Mouse (Mus musculus): ENCODE measurements at regions not wholly inside any gene's neighbourhood (a gene's known extent, or its start where the extent isn't known, plus 50 kb on each side); places are given as distances from the start of the nearest gene placed in this dataset.

DNA sequence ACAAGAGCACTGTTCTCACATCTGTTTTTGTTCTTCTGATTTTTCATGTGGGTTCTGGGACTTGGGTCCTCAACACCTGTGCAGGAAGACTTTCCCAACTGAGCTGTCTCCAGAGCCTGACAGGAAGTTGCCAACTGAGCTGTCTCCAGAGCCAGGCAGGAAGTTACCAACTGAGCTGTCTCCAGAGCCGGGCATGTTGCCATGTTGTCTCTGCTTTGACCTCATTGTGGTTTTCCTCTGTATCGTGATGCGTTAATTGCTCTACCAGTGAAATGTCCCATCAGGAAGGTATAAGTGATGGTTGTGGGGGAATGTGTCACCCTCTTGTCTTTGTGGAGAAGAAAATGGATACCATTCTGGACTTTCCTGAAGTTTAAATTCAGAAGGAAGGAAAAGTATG is 54.4 kb upstream of the Olfm4 start:
- DNase-seq (ENCODE audit: low spot score), result no peak

DNA sequence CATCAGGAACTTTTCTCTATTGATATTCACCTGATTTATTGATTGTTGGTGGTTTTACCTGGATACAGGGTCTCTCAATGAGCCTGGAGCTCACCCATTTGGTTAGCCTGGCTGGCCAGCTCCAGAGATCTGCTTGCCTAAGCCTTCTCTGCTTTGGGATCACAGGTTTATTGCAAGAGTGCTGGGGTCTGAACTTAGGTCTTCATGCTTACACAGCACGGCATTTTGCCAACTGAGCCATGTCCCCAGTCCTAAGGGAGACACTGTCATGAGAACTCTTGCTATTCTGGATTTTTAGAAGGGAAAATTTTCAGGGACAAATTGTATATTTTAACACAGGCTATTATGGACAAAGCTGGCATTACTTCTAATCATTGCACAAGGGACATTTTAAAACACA is 56.7 kb upstream of the Olfm4 start:
- DNase-seq (ENCODE audit: low spot score), result no peak

DNA sequence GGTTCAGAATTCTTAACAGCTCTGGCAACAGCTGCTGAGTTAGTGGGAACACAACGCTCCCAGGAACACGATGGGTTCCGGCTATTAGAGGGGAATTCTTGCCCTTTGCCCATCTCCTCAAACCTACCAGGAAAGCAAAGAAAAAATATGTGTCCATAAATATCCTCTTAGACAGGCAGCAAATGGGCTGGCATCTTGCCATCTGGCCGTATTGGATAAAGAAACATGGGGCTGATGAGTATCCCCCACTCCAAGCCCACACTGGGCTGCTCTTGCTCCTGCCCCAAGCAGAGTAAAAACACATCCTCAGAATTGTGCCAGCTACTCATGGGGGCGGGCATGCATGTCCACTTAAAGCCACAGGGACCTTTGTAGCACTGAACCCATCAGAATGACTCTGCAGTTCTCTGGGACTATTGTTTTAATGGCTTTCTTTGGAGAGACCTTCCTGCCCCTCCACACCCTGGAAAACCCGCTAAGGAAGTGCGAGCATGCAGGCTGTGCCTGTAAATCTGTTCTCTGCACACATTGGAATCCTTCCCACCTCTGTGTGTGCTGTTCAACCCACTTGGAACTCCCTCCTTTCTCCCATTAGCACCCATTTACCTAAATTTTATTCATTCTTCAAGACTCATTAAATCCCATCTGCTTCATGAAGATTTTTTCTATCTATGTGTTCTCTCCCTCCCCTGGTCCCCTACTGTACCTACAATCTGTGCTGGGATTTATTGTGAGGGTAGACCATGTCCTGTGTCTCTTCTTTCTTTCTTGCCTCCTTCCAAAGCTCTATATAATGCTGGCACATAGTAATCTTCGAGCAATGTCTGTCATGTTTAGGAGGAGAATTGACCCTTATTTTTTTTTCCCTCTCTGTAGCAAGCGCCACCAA is 66.7 kb upstream of the Olfm4 start:
- no peak for DNase-seq (ENCODE audit: low spot score)

DNA sequence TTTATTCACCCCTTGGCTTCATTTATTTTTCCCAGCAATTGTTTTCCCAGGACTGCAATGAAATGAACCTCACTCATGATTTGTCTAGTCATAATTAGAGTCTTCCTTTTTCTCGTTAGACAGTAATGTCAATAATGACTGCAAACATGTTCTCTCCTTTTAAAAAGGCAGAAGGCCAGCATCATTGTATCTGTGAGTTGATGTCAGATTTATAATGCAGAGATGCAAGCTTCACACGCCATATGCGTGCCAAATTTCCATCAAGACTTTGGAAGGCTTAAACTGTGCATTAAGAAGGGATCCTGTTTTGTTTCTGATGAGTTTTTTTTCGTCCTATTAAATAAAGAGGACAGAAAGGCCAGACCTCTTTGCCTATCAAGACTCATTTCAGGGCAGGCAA is 68.9 kb upstream of the Olfm4 start:
- DNase-seq (ENCODE audit: low spot score), result no peak

DNA sequence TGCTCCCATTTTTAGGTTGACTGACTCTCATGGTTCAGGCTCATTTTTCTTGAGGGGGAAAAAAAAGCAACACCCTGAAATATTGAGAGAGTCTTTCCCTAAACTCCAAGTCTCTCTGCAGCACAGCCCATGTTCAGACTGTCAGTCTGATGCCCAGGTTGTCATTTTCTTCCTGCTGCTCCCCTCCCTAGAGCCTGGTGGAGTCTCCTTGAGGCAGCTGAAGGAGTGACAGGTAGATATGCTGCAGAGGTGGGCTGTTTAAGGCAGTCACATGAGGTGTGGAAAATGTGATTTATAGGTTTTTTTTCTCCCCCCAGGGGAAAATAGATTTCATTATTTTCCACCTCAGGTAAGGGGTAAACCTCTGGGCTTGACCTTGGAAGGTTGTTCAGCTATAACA is 70.6 kb upstream of the Olfm4 start:
- no peak for DNase-seq (ENCODE audit: low spot score)

DNA sequence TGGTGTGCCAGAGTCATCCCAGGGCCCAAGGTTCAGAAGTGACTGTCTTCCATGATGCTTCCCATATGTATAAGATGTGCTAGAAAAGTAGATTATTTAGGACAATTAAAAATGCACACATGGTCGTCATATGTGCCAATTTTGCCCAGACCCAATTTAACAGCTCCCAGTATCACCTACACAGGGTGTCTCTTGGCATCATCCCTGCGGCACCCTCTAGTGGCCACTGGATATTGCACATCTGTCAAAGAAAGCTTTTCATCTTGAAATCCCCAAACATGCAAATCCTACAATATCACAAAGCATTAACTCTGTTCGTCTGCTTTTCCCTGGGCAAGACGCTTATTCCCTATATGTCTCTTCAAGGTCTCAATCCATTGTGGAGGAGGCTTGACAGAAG is 71.3 kb upstream of the Olfm4 start:
- peak; percentile 40 for DNase-seq (ENCODE audit: low spot score)

DNA sequence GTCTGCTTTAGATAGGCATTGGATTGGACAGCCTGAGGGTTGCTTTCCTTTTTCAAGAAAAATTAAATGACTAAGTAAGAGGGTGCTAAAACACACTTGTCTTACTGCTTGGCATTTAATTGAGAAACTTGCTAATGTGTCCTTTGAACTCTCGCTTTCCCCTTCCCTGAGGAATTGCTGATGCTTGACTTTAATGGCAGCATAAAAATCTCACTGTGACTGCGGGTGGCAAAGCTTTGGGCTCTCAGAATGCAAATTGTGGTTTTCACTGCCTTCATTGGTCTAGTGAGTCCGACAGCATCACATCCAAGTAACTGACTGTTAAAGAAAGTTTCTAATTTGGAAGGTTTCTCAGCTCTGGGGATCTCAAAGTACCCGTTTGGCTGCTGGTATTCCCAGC is 76.1 kb upstream of the Olfm4 start:
- no peak for DNase-seq (ENCODE audit: low spot score)

DNA sequence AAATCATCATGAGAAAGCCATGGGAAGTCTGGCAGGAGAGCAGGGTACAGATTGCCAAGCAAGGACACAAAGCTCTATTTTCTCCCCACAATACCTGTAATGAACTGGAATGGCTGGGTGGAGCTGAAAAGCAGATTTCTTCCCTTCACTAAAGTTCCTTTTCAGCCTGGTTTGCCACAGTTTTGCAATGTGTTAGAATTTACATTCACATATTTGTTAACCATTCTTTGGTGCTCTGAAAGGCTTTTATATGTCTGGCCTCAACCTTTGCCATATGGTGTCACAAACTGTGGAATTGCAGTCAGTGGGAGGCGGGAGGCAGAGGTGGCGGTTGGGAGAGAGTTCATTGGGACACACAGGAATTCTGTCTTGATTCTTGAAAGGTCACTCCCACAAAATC is 78.3 kb upstream of the Olfm4 start:
- DNase-seq (ENCODE audit: low spot score), result no peak

DNA sequence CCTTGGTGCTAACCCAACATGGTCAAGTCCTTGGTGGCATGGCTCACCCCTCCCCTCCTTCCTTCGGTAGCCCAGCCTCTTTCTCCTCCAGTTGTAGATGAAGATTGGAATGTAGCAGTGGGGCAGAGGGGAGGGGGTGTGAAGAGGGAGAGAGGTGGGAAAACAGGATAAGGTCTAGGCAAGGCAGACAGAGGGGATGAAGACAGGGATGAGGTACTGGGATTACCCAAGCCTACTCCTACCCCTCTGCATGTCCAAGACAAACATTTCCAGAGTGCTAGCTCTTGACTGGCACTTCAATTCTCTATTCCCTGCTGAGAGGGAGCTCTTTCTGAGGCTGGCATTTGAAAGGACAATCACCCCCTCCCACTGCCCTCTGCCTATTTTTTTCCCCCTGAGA is 81.5 kb upstream of the Olfm4 start:
- no peak for DNase-seq (ENCODE audit: low spot score)

DNA sequence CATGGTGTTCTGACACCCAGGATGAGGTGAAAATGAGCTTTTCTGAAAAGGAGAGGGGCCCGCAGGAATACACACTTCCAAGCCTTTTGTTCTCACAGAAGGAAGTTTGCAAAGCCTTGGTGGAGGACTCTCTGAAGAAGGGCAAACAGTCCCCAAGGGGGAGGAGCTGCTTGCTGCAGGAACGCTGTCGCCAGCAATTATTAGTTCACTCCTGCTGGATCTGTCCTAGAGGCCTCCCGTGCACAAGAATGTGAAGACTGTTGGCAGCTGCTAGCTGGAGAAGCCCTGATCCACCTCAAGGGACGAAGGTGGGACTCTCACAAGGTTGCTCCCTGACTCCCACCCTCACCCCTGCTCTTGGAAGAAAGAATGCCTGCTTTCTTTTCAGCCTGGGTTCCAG is 85.6 kb upstream of the Olfm4 start:
- DNase-seq (ENCODE audit: low spot score), result no peak

DNA sequence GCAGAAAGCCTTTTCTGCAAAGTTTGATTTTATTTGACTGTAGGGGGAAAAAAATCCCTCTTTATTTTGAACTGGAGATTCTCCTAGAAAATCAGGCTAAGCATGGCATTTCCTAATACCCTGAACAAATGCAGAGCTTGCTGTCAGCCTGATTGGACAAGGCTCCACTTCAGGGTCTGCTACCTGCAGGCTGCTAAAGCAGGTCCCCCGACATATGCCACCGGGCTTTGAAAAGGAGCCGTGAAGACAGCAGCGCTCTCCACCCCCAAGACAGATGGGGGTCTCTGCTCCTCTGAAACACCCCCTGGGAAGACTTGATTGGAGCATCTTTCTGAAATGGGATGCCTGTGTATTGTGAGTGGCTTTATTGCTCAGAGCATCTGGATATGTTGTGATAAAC is 90.6 kb upstream of the Olfm4 start:
- no peak for DNase-seq (ENCODE audit: low spot score)

DNA sequence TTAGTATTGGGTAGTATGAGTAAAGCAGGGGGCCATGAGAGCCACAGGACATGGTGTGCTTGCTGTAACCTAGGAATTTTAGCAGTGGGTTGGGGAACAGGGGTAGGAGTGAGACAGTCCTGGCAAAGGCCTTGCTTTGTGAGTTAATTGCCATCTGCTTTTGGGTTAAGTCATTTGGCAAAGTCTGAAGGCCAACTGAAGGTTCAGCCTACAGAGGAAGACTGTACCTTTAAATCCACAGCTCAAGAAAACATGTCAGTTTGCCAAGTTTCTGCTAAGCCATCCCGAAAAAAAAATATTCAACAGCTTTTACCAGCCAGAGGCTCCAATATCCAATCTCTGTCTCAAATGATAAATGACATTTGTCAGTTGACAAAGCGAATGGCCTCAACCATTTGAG is 93.2 kb upstream of the Olfm4 start:
- DNase-seq (ENCODE audit: low spot score), result no peak

DNA sequence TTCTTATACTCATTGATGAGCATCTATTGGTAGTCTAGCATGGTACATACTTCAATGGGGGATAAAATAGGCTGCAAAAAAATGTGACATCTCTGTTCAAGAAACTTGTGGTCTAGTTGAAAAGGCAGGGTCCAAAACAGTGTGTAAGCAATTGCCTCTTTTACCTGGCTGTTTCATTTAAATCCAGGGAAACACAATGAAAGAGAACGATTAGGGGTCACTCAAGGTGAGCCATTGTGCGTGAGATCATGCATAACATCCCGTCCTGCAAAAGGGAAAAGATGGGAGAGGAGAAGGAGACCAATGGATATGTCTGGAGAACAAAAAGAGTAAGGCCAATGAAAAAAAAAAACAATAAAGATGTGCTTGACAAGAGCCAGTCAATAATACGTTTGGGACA is 93.6 kb upstream of the Olfm4 start:
- DNase-seq (ENCODE audit: low spot score), result no peak

DNA sequence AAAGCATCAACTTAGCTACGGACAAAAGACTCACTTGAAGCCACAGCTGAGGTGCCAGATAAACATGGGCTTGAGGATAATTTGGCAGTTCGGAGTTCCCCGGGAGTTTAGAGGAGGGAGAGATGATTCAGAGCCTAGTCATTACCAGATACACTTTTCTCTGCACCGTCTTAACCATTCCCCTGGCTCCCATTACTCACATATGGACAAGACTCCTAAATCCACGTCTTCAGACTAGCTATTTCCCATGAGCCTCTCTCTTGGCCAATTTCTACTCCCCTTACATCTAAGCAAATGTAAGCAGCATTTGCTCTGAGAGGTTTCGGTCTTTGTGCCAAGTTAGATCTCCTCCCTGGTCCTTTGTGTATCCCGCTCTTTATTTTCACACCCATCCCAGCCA is 100.4 kb upstream of the Olfm4 start:
- DNase-seq (ENCODE audit: low spot score), result no peak

DNA sequence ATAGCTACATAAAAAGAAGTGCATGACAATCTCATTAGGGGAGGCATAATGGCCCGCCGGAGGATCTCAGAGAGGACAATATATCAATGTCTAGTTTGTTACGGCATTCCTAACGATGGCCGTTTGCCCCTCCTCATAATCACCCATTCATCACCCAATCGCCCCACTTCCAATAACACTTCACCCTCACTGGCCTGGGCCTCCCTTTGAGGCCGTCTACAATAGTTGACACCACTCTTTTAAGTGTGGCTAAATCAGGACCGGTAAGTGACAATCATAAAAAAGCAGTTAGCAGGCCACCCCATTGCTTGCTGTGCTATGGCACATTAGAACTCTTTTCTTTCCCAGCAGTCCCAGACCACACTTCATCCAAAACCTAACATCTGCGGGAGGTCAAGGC is 102.2 kb upstream of the Olfm4 start:
- no peak for DNase-seq (ENCODE audit: low spot score)

DNA sequence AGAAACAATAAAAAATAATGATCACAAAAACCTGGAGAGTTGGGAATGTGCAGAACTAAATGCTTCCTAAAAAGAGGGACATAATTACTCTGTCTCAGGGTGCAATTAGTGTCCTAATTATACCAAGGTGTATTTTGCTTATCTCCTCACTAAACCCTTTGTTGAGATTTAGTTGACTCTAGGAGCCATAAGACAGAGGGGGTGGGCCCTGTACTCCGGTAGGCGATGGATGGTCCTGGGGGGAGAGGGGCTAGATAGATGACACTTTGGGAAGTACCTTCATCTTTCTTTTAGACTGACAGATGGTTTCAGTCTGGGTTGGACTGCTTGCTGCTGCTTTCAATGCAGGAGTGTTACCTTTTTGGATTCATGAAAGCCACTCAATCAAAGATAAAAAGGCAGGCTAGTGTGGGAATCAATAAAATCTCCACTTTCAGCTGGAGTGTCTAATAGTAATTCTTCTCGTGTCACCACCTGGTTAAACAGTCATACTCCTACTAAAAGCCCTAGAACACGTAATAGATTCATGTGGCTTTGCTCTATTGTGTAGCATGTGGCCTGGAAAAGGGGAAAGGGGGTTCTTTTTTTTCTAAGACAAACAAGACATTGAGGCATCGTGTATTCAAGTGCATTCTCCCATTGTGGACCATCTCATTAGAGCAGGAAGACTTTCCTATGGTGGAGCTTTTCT is 103.7 kb upstream of the Olfm4 start:
- DNase-seq (ENCODE audit: low spot score), result no peak

DNA sequence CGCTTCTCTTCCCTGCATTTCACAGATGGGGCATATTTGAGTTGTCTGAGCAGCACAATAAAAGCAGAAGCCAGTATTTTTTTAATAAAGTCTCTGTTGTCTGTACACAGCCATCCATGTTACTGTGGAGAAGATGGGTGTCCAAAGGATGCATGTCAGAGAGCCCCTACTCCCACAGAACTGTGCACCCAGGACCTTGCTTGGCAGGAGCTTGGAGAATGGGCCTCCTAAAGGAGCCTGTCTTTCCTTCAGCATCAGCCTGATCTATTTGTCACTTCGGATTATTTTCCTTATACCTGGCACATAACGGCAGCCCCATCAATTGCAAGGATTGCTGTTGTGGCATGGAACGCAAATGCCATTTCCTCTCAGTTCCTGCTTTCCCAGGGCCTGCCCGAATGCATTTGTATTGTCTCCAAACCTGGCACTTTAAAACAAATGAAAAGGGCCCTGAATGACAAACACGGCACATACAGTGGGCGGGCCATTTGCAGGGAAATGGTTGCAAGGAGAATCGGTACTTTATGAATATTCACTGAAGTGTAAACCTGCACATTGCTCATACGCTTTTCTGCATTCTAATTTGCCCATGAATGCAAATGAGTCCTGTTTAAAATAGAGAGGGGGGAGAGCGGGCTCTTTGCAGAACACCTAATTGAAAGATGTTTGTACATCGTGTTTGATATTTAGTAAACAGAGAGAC is 104.4 kb upstream of the Olfm4 start:
- DNase-seq (ENCODE audit: low spot score), result no peak

DNA sequence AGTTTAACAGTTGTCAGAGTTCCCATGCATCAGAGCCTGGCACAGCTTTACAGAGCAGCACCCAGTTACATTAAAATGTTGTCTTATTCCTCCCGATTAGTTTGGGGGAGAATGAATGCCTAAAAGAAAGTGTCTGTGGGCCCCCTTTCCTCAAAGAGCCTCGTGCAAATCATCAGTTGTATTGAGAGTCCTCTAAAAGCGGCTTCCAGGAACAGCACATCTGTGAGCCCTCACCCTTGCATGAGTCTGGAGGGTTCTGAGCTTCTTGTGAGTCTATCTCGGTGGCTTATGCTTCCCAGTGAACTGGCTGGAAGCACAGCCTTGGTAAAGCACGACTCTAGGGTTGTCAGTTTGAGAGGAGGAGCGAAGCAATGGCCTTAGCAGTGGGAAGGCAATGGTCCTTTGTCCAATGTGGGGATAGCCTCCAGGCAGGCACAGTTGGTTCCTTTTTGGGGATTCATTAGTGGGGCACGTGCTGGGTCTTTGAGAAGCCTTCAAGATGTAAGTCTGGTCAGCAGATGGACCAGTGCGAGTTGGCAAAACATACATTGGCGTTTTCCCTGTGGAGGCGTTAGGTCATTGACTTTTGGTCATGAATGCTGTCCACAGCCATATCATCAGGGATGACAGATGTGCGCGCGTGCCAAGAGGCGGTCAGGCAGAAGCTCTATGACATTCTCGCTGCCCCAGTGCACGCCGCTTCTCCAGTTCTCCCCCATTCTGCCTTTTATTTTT is 105.4 kb upstream of the Olfm4 start:
- no peak for DNase-seq (ENCODE audit: low spot score)

DNA sequence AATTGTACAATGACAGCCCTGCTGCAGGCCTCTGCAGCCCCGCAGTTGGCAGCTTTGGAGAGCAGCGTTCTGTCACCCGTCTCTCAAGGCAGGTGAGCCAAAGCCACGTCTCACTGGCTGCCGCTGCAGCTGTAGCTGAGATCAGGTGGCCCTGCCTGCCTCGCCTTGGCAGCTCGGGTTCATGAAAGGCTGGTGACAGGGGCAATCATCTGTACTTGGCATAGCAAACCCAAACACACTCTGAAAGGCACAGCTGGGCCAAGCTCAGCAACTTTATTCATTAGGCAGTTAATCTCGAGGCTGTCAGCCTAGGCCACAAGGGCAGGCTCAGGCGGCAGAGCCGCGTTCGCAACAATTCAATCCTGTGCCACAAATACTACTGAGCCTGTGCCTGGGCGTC is 102.0 kb upstream of the Pcdh8 start:
- no peak for DNase-seq (ENCODE audit: low spot score)

DNA sequence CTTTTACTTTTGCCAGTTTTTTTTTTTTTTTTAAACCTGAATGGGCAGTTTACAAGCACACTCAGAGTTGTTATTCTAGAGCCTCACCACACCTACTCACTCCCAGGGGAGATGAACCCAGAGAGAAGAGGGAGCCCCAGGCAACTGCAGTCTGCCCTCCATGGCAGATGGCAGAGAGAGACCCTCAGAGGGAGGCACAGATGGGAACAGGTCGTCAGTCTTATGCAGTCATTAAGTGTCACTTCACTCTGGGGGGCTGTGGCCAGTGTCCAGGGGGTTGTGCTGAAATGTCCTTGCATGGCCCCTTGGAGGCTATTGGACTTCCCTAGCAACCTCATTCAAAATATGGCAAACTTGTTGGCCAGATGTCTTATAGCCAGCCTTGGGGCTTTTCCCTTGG is 101.3 kb upstream of the Pcdh8 start:
- no peak for DNase-seq (ENCODE audit: low spot score)

DNA sequence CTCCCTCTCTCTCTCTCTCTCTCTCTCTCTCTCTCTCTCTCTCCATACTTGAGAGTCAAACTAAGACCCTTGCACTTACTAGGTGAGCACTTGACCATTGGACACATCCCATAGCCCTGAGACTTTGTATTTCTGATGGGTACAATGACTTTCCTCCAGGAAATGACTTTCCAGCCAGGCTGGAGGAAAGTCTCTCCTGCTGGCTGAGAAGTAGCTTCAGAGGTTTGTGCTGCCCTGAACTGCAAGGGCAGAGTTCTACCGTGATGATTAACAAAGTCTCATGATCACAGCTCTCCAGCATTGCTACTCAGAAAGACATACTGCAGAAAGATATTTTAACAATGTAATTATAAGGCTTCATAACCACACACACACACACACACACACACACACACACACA is 98.2 kb upstream of the Pcdh8 start:
- DNase-seq (ENCODE audit: low spot score), result no peak

DNA sequence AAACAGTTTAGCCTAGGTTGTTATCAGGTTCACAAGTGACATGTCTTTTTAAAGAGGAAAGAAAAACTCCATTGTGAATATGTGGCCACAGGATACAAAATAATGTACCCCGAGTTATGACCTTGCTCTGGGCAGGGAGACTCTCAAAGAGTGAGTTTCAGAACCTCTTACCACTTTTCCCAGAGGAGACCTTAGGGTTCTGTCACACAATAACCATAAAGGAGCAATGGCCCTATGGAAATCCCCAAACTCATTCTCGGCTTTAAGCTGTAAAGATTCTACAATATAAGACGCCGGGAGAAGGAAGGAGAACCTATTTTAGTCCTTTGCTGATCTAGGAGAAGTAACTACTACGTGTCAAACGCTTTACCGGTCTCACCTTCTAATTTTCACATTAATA is 85.1 kb upstream of the Pcdh8 start:
- DNase-seq (ENCODE audit: low spot score), result no peak

DNA sequence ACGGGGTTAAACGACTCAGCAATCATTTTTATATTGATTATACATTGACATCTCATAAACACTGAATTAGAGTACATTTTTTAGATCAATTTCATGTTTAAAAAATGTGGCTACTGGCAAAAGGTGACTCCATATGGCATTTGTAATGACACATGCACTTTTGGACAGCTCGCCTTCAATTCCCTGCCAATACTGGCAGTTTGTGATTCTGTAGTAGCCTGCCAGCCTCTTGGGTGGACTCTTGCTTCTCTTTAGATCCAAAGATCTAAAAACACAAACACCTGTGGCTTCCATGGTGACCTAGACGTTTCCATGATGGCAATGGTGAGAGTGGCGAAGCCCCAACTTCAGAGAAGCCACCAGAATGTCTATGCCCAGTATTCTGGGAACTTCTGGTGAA is 83.1 kb upstream of the Pcdh8 start:
- DNase-seq (ENCODE audit: low spot score), result no peak
